Mouse (Mus musculus): Measurements from ENCODE around the gene Etnk2. TPM values are rescaled to one million over a fixed set of nuclear protein-coding genes. Genes with fewer than 3 reads are reported as not detected.
"Not testable (repeated sequence)": the region's sequence is repeated elsewhere in the genome, so short reads cannot be mapped to it uniquely, and the experiment has no call there.

Gene Etnk2
- polyA plus RNA-seq, 1 experiment from 2014 or later = 3.4 TPM

DNA sequence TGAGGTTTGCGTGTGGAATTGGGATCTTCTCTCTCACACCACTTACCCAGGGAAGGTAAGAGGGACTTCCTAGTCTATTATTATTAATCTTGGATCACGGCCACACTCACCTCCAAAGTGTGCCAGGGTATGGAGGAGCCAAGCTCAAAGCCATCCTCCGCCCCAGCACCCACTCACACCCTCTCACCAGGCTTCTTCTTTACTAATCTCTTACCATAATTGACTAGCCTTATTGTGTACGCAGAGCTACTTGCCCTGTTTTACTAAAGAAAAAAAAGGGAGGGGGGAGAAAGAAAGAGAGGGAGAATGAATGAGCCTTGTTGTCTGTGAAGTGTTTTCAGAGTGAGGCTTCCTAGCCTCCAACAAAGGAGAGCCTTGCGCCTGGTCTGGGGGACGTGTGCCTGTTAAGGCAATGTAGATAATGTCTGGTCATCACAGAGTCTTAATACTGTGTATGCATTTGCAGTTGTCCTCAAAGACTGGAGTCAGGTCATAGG, 35.0 kb upstream of the Etnk2 start:
- no peak overlapping the region for H3K4me2 ChIP-seq (ENCODE audit: low read depth, low read length)
- H3K27me3 ChIP-seq (ENCODE audit: control insufficient read depth, insufficient read depth, low read depth, low read length) = no peaks in the 10 kb centered on the region
- H3K36me3 ChIP-seq (ENCODE audit: control insufficient read depth, insufficient read depth, low read length) = no peaks in the 10 kb centered on the region
- 54% methylated on average over 6 of the region's 6 CpGs for WGBS
- no peak overlapping the region; the same call in 1 of the 2 replicates for H3K9ac ChIP-seq (ENCODE audit: low read length)
- peak overlapping the region; percentile 68 for H3K27ac ChIP-seq (ENCODE audit: low read length)
- no peaks in the 10 kb centered on the region for H3K9me3 ChIP-seq (ENCODE audit: control insufficient read depth, low read length)
- ATAC-seq (ENCODE audit: low read depth) = peak; percentile 40; the same call in 1 of the 2 replicates
- H3K4me3 ChIP-seq (ENCODE audit: low read length) = no peak overlapping the region
- H3K4me1 ChIP-seq (replicated peaks; ENCODE audit: control insufficient read depth, insufficient read depth, low read length) = peaks cover 18% of the 10 kb centered on the region

DNA sequence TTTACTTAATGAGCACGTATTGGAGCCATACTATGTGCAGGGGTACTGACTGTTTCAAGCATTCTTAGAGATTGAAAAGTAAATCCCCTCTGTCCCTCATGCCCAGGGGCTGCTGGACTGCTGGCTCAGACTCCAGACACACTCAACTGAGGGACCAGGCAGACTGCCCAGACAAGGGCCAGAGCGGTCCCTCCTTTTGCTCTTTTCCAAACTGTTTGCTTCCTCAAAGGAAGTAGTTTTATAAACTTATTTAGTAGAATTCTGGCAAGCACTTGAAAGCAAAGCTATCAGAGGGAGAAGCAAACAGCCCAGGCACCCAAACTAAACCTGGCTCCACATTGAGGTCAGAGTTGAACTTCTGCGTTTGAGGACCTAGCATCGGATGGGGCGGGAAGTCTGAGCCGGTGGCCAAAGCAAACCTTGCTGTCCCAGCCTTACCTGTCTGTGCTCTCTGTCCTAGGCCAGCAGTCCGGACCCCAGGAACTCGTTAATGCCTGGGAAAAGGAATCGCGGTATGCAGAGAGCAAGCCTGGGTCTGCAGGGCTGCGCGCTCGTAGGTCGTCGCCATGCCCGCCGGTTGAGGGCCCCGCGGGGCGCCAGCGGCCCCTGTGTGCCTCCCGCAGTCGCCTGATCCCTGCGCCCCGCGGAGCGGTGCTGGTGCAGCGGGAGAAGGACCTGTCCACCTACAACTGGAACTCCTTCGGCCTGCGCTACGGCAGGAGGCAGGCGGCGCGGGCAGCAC, 34.3 kb upstream of the Etnk2 start:
- H3K9ac ChIP-seq (ENCODE audit: low read length) = peak overlapping the region; percentile 49
- 2% methylated on average over 34 of the region's 34 CpGs for WGBS
- no peaks in the 10 kb centered on the region for H3K27me3 ChIP-seq (ENCODE audit: control insufficient read depth, insufficient read depth, low read depth, low read length)
- ATAC-seq (ENCODE audit: low read depth) = peak; percentile 85
- H3K4me3 ChIP-seq (ENCODE audit: low read length) = peak overlapping the region; percentile 31
- H3K27ac ChIP-seq (ENCODE audit: low read length) = peak overlapping the region; percentile 68
- peaks cover 16% of the 10 kb centered on the region for H3K4me1 ChIP-seq (replicated peaks; ENCODE audit: control insufficient read depth, insufficient read depth, low read length)
- no peaks in the 10 kb centered on the region for H3K36me3 ChIP-seq (ENCODE audit: control insufficient read depth, insufficient read depth, low read length)
- no peaks in the 10 kb centered on the region for H3K9me3 ChIP-seq (ENCODE audit: control insufficient read depth, low read length)
- peak overlapping the region; percentile 60 for H3K4me2 ChIP-seq (ENCODE audit: low read depth, low read length)

DNA sequence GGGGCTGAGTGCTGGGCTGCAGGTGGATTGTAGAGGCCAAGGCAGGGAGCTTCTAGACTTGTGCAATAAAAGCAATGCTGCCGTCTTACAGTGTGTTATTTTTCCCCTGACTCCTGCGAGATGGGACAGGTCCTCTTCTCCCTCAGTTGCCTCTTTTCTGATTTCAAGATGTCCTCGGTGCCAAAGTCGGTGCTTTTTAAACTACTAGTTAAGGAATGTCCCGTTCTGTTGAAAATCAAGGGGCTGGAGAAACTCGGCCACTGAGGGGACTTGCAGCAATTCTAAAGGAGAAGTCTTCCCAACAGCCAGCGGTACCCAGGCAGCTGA, 33.8 kb upstream of the Etnk2 start:
- Histone ChIP-seq H3K36me3 (ENCODE audit: control insufficient read depth, insufficient read depth, low read length) (no peaks in the 10 kb centered on the region), H3K9me3 (ENCODE audit: control insufficient read depth, low read length) (no peaks in the 10 kb centered on the region), H3K9ac (ENCODE audit: low read length) (peak overlapping the region; percentile 49), H3K27ac (ENCODE audit: low read length) (no peak overlapping the region), H3K4me2 (ENCODE audit: low read depth, low read length) (peak overlapping the region; percentile 60), H3K4me3 (ENCODE audit: low read length) (peak overlapping the region; percentile 31), H3K27me3 (ENCODE audit: control insufficient read depth, insufficient read depth, low read depth, low read length) (no peaks in the 10 kb centered on the region), H3K4me1 (replicated peaks; ENCODE audit: control insufficient read depth, insufficient read depth, low read length) (peaks cover 16% of the 10 kb centered on the region)
- no peak for ATAC-seq (ENCODE audit: low read depth)
- 18% methylated on average over 7 of the region's 7 CpGs for WGBS

DNA sequence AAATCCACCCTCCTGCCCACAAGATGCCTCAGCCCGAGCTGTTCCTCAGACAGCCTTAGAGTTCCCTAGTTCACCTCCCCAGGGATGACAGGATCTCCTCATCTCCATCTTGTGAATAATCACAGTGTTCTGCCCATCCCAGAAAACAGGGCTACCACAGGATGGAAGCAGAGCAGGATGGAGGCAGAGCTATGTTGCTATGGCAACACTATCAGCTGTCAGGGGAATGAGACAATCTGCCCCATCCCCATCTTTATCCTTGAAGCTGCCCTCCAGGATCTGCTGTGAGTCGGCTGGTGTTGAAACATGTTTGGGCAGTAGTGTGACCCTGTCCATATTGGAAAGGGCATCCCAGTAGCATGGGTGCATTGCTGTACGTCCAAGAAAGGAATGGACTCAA, 32.2 kb upstream of the Etnk2 start:
- Histone ChIP-seq H3K27ac (ENCODE audit: low read length) (no peak overlapping the region), H3K4me1 (replicated peaks; ENCODE audit: control insufficient read depth, insufficient read depth, low read length) (peaks cover 16% of the 10 kb centered on the region), H3K36me3 (ENCODE audit: control insufficient read depth, insufficient read depth, low read length) (no peaks in the 10 kb centered on the region), H3K4me2 (ENCODE audit: low read depth, low read length) (no peak overlapping the region), H3K4me3 (ENCODE audit: low read length) (no peak overlapping the region), H3K9ac (ENCODE audit: low read length) (no peak overlapping the region), H3K9me3 (ENCODE audit: control insufficient read depth, low read length) (no peaks in the 10 kb centered on the region), H3K27me3 (ENCODE audit: control insufficient read depth, insufficient read depth, low read depth, low read length) (no peaks in the 10 kb centered on the region)
- WGBS = 54% methylated on average over 3 of the region's 3 CpGs
- no peak for ATAC-seq (ENCODE audit: low read depth)

DNA sequence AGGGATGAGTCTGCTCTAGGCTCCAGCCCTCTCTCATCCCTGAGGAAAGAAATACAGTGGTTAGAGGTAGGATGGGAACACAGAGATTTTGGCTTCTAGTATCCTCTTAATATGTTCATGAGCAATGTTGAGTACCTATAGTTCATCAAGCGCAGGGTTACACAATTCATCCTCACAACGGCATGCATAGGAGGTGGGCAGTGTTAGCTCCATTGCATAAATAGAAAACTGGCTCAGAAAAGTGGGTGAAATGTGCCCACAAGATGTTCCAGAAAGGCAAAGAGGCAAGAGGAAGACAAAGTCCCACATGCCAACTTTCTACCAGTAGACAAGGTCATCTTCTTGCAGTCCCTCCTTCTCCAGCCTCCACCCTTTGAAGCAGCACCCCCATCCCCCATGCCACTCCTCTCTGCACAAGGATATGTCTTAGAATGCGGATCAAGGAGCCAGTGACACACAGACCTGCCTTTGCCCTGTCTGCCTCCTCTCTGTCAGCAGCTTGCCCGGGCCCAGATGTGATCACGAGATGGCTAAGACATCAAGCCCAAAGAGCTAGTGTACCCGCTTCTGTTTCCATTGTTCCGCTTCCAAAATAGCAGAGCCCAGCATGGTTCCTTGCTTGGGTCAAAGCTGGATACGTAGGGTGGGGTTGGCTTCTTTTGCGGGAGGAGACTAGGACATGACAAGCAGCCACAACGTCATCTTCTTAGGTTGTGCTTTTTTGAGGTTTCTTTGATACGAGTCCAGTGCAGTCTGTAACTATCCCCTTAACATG, 30.5 kb upstream of the Etnk2 start:
- WGBS = 86% methylated on average over 11 of the region's 11 CpGs

DNA sequence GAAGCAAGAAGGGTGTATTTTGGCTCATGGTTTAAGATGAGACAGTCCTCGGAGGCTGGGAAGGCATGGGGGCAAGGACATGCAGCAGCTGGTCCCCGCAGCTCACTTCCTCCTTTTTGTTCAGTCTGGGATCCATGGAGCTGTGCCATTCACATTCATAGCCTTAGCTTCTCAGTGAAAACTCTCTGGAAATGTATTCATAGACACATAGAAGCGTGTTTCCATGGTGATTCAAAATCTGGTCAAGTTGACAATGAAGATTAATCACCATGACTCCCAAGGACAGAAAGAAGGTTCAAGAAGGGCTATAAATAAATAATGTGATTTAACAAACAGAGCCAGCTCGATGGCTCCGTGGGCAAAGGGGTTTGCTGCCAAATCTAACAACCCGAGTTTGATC, 29.4 kb upstream of the Etnk2 start:
- WGBS = 75% methylated on average over 6 of the region's 6 CpGs
- ATAC-seq (ENCODE audit: low read depth) = no peak

More for the DNA sequence above, 30.5 kb upstream of the Etnk2 start:
- no peak overlapping the region for H3K27ac ChIP-seq (ENCODE audit: low read length)
- no peaks in the 10 kb centered on the region for H3K9me3 ChIP-seq (ENCODE audit: control insufficient read depth, low read length)
- H3K4me1 ChIP-seq (replicated peaks; ENCODE audit: control insufficient read depth, insufficient read depth, low read length) = peaks cover 16% of the 10 kb centered on the region
- H3K4me3 ChIP-seq (ENCODE audit: low read length) = no peak overlapping the region
- H3K36me3 ChIP-seq (ENCODE audit: control insufficient read depth, insufficient read depth, low read length) = no peaks in the 10 kb centered on the region
- no peaks in the 10 kb centered on the region for H3K27me3 ChIP-seq (ENCODE audit: control insufficient read depth, insufficient read depth, low read depth, low read length)
- H3K4me2 ChIP-seq (ENCODE audit: low read depth, low read length) = no peak overlapping the region
- H3K9ac ChIP-seq (ENCODE audit: low read length) = no peak overlapping the region
- no peak for ATAC-seq (ENCODE audit: low read depth)

DNA sequence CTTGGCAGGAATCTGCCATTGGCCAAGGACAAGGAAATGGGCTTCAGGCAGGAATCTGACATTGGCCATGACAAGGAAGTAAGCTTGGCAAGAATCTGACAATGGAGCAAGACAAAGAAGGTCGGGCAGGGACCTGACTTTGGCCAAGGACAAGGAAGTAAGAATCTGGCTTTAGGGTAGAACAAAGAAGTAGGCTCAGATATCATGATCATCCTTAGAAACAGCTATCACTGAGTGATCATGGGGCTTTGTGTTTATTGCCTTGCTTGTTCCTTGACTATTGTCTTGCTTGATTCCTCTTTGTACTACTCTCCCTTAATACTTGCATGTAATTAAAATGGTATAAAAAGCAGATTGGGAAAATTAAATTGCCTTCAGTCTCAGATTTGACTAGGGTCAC, 23.0 kb upstream of the Etnk2 start:
- not testable (repeated sequence) for ATAC-seq (ENCODE audit: low read depth); H3K27ac ChIP-seq (ENCODE audit: low read length)
- WGBS = 55% methylated on average over 1 of the region's 1 CpGs

More for the DNA sequence above, 29.4 kb upstream of the Etnk2 start:
- no peak overlapping the region for H3K4me3 ChIP-seq (ENCODE audit: low read length)
- H3K9ac ChIP-seq (ENCODE audit: low read length) = no peak overlapping the region
- no peaks in the 10 kb centered on the region for H3K36me3 ChIP-seq (ENCODE audit: control insufficient read depth, insufficient read depth, low read length)
- no peak overlapping the region for H3K4me2 ChIP-seq (ENCODE audit: low read depth, low read length)
- H3K4me1 ChIP-seq (replicated peaks; ENCODE audit: control insufficient read depth, insufficient read depth, low read length) = peaks cover 7% of the 10 kb centered on the region
- H3K27ac ChIP-seq (ENCODE audit: low read length) = no peak overlapping the region
- no peaks in the 10 kb centered on the region for H3K9me3 ChIP-seq (ENCODE audit: control insufficient read depth, low read length)
- no peaks in the 10 kb centered on the region for H3K27me3 ChIP-seq (ENCODE audit: control insufficient read depth, insufficient read depth, low read depth, low read length)

DNA sequence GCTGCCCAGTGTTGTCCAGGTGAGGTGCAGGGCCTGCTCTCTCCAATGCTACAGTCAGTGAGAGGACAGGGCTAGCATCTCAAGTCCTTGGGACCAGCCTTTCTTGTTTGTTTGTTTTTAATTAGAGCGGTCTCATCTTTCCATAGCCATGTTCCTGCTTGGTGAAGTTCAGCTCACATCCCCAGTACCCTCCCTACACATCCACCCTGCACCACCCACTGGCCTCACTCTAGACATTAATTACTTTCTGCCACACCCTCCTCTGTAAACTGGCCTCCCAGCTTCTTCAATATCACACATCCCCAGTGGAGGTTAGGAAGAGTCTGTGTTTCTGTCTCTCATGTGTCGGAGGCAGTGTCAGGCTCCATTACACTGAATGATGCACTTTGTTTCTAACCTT, 19.0 kb upstream of the Etnk2 start:
- H3K27ac ChIP-seq (ENCODE audit: low read length) = no peak overlapping the region
- H3K9me3 ChIP-seq (ENCODE audit: control insufficient read depth, low read length) = no peaks in the 10 kb centered on the region
- H3K4me3 ChIP-seq (ENCODE audit: low read length) = no peak overlapping the region
- ATAC-seq (ENCODE audit: low read depth) = no peak
- H3K9ac ChIP-seq (ENCODE audit: low read length) = no peak overlapping the region
- WGBS = 89% methylated on average over 2 of the region's 2 CpGs
- no peaks in the 10 kb centered on the region for H3K4me1 ChIP-seq (replicated peaks; ENCODE audit: control insufficient read depth, insufficient read depth, low read length)
- H3K27me3 ChIP-seq (ENCODE audit: control insufficient read depth, insufficient read depth, low read depth, low read length) = no peaks in the 10 kb centered on the region
- no peaks in the 10 kb centered on the region for H3K36me3 ChIP-seq (ENCODE audit: control insufficient read depth, insufficient read depth, low read length)
- no peak overlapping the region for H3K4me2 ChIP-seq (ENCODE audit: low read depth, low read length)

More for the DNA sequence above, 23.0 kb upstream of the Etnk2 start:
- H3K27me3 ChIP-seq (ENCODE audit: control insufficient read depth, insufficient read depth, low read depth, low read length); H3K4me1 ChIP-seq (replicated peaks; ENCODE audit: control insufficient read depth, insufficient read depth, low read length); H3K4me3 ChIP-seq (ENCODE audit: low read length); H3K9me3 ChIP-seq (ENCODE audit: control insufficient read depth, low read length); H3K4me2 ChIP-seq (ENCODE audit: low read depth, low read length); H3K9ac ChIP-seq (ENCODE audit: low read length); H3K36me3 ChIP-seq (ENCODE audit: control insufficient read depth, insufficient read depth, low read length): not testable (repeated sequence)

DNA sequence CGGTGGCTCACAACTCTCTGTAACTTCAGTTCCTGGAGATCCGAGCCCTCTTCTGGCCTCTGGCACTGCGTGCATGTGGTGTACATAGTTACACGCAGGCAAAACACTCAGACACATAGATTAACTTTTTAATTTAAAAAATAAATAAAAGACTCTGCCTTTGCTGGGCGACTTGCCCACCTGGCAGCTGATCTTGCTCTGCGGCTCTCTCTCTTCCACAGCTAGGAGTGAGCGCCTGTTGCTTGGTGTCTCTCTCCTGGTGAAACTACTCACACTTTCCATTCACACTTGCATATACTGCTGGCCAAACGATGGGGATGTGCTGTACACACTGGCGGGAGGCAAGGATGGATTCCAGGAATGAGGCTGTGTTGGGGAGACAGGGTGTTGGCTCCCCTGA, 16.8 kb upstream of the Etnk2 start:
- no peak overlapping the region for H3K27ac ChIP-seq (ENCODE audit: low read length)
- no peak overlapping the region for H3K9ac ChIP-seq (ENCODE audit: low read length)
- no peaks in the 10 kb centered on the region for H3K36me3 ChIP-seq (ENCODE audit: control insufficient read depth, insufficient read depth, low read length)
- H3K4me3 ChIP-seq (ENCODE audit: low read length) = no peak overlapping the region
- H3K4me2 ChIP-seq (ENCODE audit: low read depth, low read length) = no peak overlapping the region
- H3K4me1 ChIP-seq (replicated peaks; ENCODE audit: control insufficient read depth, insufficient read depth, low read length) = no peaks in the 10 kb centered on the region
- 69% methylated on average over 9 of the region's 9 CpGs for WGBS
- no peaks in the 10 kb centered on the region for H3K9me3 ChIP-seq (ENCODE audit: control insufficient read depth, low read length)
- ATAC-seq (ENCODE audit: low read depth) = no peak
- no peaks in the 10 kb centered on the region for H3K27me3 ChIP-seq (ENCODE audit: control insufficient read depth, insufficient read depth, low read depth, low read length)

All from lung, embryonic 16.5 days (tissue).